Mouse (Mus musculus) layer of hippocampus, adult 6 months (tissue): ENCODE data around the gene Cep164. TPM values are rescaled to one million over a fixed set of nuclear protein-coding genes. Genes with fewer than 3 reads are reported as not detected.

ENCODE experiments used
- long read RNA-seq, 2 experiments: library from polyadenylated mRNA; unstranded; transcript quantifications; one replicate each; pipeline ENCODE4 v2.0.0; 2019 to 2020
- polyA plus RNA-seq: library from polyadenylated mRNA; unstranded; fragments of <200 nt; fragmentation: Nextera tagmentation; gene quantifications from 2 replicates; pipeline ENCODE4 v1.2.3, GENCODE M21; 2021

The Cep164 gene
- 1.7 and 1.8 TPM in 2 replicates for polyA plus RNA-seq
- long read RNA-seq, experiment 1, partial matches to known transcripts: 3 of 4 reads
- long read RNA-seq, experiment 1, other reads (novel, unspliced or antisense): 1 of 4 reads
- long read RNA-seq, experiment 2, partial matches to known transcripts: 4 of 5 reads
- long read RNA-seq, experiment 2, other reads (novel, unspliced or antisense): 0 of 5 reads

DNA sequence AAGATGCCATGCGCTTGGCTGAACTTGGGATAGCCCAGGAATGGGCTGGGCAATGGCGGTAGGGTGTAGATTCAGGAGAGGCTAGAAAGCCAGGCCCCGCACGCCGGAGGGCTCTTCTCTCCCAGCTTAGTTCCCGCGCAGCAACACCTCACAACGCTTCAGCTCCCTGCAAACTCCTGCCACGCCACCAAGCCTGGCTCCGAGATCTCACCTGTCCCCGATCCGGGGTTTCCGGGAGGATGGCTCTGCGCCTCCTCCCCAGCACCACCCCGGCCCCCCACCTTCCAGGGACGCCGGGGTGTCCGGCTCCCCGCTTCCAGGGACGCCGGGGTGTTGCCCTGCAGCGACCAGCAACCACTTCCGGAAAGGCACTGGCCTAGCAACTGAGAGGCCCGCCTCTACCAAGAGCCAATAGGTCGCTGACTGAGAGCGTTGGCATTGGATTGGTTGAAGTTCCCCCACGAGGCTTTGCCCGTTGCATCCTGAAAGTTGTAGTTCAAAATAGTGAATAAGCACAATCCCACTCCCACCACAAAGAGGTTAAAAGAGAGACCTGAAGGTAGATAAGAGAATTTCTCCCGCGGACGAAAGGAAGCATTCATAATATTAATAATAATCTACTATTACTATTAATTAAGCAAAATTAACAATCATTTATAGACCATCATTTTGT, at the start of gene Cep164:
Gene Cep164 (minus strand): TSS at position 401 of the 673 bp plus-strand sequence.

DNA sequence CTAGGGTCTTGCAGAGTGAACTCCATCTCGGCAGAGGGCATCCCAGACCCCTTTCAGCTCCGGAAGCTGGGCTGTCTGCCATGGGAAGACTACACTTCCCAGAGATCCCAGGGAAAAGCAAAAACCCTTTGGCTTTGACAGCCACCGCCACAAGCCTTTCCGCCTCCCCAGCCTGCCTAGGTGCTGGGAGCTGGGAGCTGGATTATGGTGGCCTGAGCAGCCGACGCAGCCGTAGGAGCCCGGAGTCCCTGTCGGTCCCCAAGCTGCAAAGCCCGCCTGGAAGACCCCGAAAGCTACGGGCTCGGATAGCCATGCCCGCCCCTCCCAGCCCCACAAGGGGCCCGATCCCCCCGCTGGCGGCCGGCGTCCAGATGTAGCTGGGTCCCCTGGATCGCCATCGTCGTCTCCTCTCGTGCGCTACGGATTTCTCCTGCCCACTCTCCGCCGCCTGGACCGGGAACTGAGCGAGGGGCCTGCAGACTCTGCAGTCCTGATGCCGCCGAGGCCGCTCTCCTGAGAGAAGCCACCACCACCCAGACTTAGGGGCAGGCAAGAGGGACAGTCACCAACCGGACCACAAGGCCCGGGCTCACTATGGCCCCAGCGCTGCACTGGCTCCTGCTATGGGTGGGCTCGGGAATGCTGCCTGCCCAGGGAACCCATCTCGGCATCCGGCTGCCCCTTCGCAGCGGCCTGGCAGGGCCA, 10.1 kb upstream of the Cep164 start, which contains the start of gene Bace1:
Gene Bace1 (plus strand): TSS at position 147 of the 705 bp plus-strand sequence.

Other genes starting within 250 kb of the Cep164 start
- gene Bace1, start 9.9 kb upstream of the Cep164 start, polyA plus RNA-seq: 31.0 and 33.0 TPM in 2 replicates
- gene Pcsk7, start 77.8 kb upstream of the Cep164 start, polyA plus RNA-seq: 6.3 and 6.9 TPM in 2 replicates
- gene Rnf214, start 78.2 kb upstream of the Cep164 start, polyA plus RNA-seq: 27.5 and 31.2 TPM in 2 replicates
- 2.0 and 2.2 TPM in 2 replicates for gene Tagln, start 107.4 kb upstream of the Cep164 start, polyA plus RNA-seq
- 11.9 and 13.1 TPM in 2 replicates for gene Sidt2, start 126.6 kb upstream of the Cep164 start, polyA plus RNA-seq
- gene Pafah1b2, start 184.0 kb upstream of the Cep164 start, polyA plus RNA-seq: 120 and 149 TPM in 2 replicates
- 13.6 and 13.9 TPM in 2 replicates for gene Sik3, start 184.1 kb upstream of the Cep164 start, polyA plus RNA-seq